Mouse (Mus musculus): Measurements from ENCODE around the gene Olfr553. TPM values are rescaled to one million over a fixed set of nuclear protein-coding genes. Genes with fewer than 3 reads are reported as not detected.
"Not testable (repeated sequence)": the region's sequence is repeated elsewhere in the genome, so short reads cannot be mapped to it uniquely, and the experiment has no call there.

Gene Olfr553
- not detected in 2 replicates for polyA plus RNA-seq (2015; fragmentation: Nextera tagmentation; extraction: Ambion mirVana)

GRCm38 (mm10) chr7:102618118-102618517, at the start of gene Olfr553:
Gene Olfr553, minus strand, starts transcription at chr7:102618218.
- no peaks in the 10 kb centered on the region for H3K27me3 ChIP-seq (replicated peaks; ENCODE audit: control insufficient read depth, insufficient read depth, low read length)
- H3K4me1 ChIP-seq (ENCODE audit: control insufficient read depth, insufficient read depth, low read depth, low read length) = no peaks in the 10 kb centered on the region
- H3K9me3 ChIP-seq (ENCODE audit: control insufficient read depth, low read length) = no peaks in the 10 kb centered on the region
- no peak within 1 kb of the TSS for H3K27ac ChIP-seq (ENCODE audit: low read depth, low read length)
- H3K9ac ChIP-seq (ENCODE audit: low read depth, low read length) = no peak within 1 kb of the TSS
- no peak within 1 kb of the TSS for H3K4me2 ChIP-seq (ENCODE audit: low read length)
- no peak for ATAC-seq
- no peaks in the 10 kb centered on the region for H3K36me3 ChIP-seq (ENCODE audit: control insufficient read depth, insufficient read depth, low read length)
- H3K4me3 ChIP-seq (ENCODE audit: low read length) = no peak within 1 kb of the TSS

GRCm38 (mm10) chr7:102665378-102665777, 47.4 kb upstream of the Olfr553 start:
- no peak overlapping the region for H3K9ac ChIP-seq (ENCODE audit: low read depth, low read length)
- H3K4me3 ChIP-seq (ENCODE audit: low read length) = no peak overlapping the region
- no peaks in the 10 kb centered on the region for H3K36me3 ChIP-seq (ENCODE audit: control insufficient read depth, insufficient read depth, low read length)
- H3K4me2 ChIP-seq (ENCODE audit: low read length) = no peak overlapping the region
- no peaks in the 10 kb centered on the region for H3K9me3 ChIP-seq (ENCODE audit: control insufficient read depth, low read length)
- H3K27ac ChIP-seq (ENCODE audit: low read depth, low read length) = no peak overlapping the region
- no peaks in the 10 kb centered on the region for H3K27me3 ChIP-seq (replicated peaks; ENCODE audit: control insufficient read depth, insufficient read depth, low read length)
- no peaks in the 10 kb centered on the region for H3K4me1 ChIP-seq (ENCODE audit: control insufficient read depth, insufficient read depth, low read depth, low read length)
- ATAC-seq = no peak
- 50% methylated on average over 2 of the region's 2 CpGs for WGBS

GRCm38 (mm10) chr7:102664599-102664998, 46.6 kb upstream of the Olfr553 start, which contains the start of gene Olfr556:
Gene Olfr556, plus strand, starts transcription at chr7:102664899.
- 44% methylated on average over 3 of the region's 3 CpGs for WGBS
- H3K4me2 ChIP-seq (ENCODE audit: low read length) = no peak within 1 kb of the TSS
- H3K36me3 ChIP-seq (ENCODE audit: control insufficient read depth, insufficient read depth, low read length) = no peaks in the 10 kb centered on the region
- no peaks in the 10 kb centered on the region for H3K27me3 ChIP-seq (replicated peaks; ENCODE audit: control insufficient read depth, insufficient read depth, low read length)
- no peak within 1 kb of the TSS for H3K9ac ChIP-seq (ENCODE audit: low read depth, low read length)
- no peak within 1 kb of the TSS for H3K4me3 ChIP-seq (ENCODE audit: low read length)
- no peaks in the 10 kb centered on the region for H3K9me3 ChIP-seq (ENCODE audit: control insufficient read depth, low read length)
- H3K27ac ChIP-seq (ENCODE audit: low read depth, low read length) = no peak within 1 kb of the TSS
- no peak for ATAC-seq
- H3K4me1 ChIP-seq (ENCODE audit: control insufficient read depth, insufficient read depth, low read depth, low read length) = no peaks in the 10 kb centered on the region

GRCm38 (mm10) chr7:102658523-102658922, 40.5 kb upstream of the Olfr553 start, which contains the start of gene Olfr555:
Gene Olfr555, plus strand, starts transcription at chr7:102658823.
- no peak within 1 kb of the TSS for H3K4me3 ChIP-seq (ENCODE audit: low read length)
- no peak for ATAC-seq

GRCm38 (mm10) chr7:102644945-102645344, 26.9 kb upstream of the Olfr553 start:
- H3K4me2 ChIP-seq (ENCODE audit: low read length); H3K27me3 ChIP-seq (replicated peaks; ENCODE audit: control insufficient read depth, insufficient read depth, low read length); H3K36me3 ChIP-seq (ENCODE audit: control insufficient read depth, insufficient read depth, low read length); H3K9me3 ChIP-seq (ENCODE audit: control insufficient read depth, low read length); H3K4me1 ChIP-seq (ENCODE audit: control insufficient read depth, insufficient read depth, low read depth, low read length); H3K27ac ChIP-seq (ENCODE audit: low read depth, low read length); H3K4me3 ChIP-seq (ENCODE audit: low read length); H3K9ac ChIP-seq (ENCODE audit: low read depth, low read length); ATAC-seq: not testable (repeated sequence)
- 87% methylated on average over 4 of the region's 4 CpGs for WGBS

More at GRCm38 (mm10) chr7:102658523-102658922, 40.5 kb upstream of the Olfr553 start, which contains the start of gene Olfr555:
- Histone ChIP-seq H3K4me2 (ENCODE audit: low read length) (no peak within 1 kb of the TSS), H3K27me3 (replicated peaks; ENCODE audit: control insufficient read depth, insufficient read depth, low read length) (no peaks in the 10 kb centered on the region), H3K9me3 (ENCODE audit: control insufficient read depth, low read length) (no peaks in the 10 kb centered on the region), H3K36me3 (ENCODE audit: control insufficient read depth, insufficient read depth, low read length) (no peaks in the 10 kb centered on the region), H3K9ac (ENCODE audit: low read depth, low read length) (no peak within 1 kb of the TSS), H3K4me1 (ENCODE audit: control insufficient read depth, insufficient read depth, low read depth, low read length) (no peaks in the 10 kb centered on the region), H3K27ac (ENCODE audit: low read depth, low read length) (no peak within 1 kb of the TSS)
- WGBS = 84% methylated on average over 1 of the region's 1 CpGs

GRCm38 (mm10) chr7:102638132-102638531, 20.1 kb upstream of the Olfr553 start, which contains the start of gene Olfr554:
Gene Olfr554, plus strand, starts transcription at chr7:102638432.
- no peak within 1 kb of the TSS for H3K4me2 ChIP-seq (ENCODE audit: low read length)
- H3K27ac ChIP-seq (ENCODE audit: low read depth, low read length) = no peak within 1 kb of the TSS
- H3K36me3 ChIP-seq (ENCODE audit: control insufficient read depth, insufficient read depth, low read length) = no peaks in the 10 kb centered on the region
- H3K4me3 ChIP-seq (ENCODE audit: low read length) = no peak within 1 kb of the TSS
- no peak within 1 kb of the TSS for H3K9ac ChIP-seq (ENCODE audit: low read depth, low read length)
- no peak for ATAC-seq
- H3K9me3 ChIP-seq (ENCODE audit: control insufficient read depth, low read length) = no peaks in the 10 kb centered on the region
- no peaks in the 10 kb centered on the region for H3K4me1 ChIP-seq (ENCODE audit: control insufficient read depth, insufficient read depth, low read depth, low read length)
- no peaks in the 10 kb centered on the region for H3K27me3 ChIP-seq (replicated peaks; ENCODE audit: control insufficient read depth, insufficient read depth, low read length)
- WGBS = 87% methylated on average over 1 of the region's 1 CpGs

- 39% methylated on average over 3 of the region's 3 CpGs for WGBS
- Histone ChIP-seq H3K4me1 (ENCODE audit: control insufficient read depth, insufficient read depth, low read depth, low read length) (no peaks in the 10 kb centered on the region), H3K4me3 (ENCODE audit: low read length) (no peak overlapping the region), H3K36me3 (ENCODE audit: control insufficient read depth, insufficient read depth, low read length) (no peaks in the 10 kb centered on the region), H3K9ac (ENCODE audit: low read depth, low read length) (no peak overlapping the region), H3K27me3 (replicated peaks; ENCODE audit: control insufficient read depth, insufficient read depth, low read length) (no peaks in the 10 kb centered on the region), H3K27ac (ENCODE audit: low read depth, low read length) (no peak overlapping the region), H3K4me2 (ENCODE audit: low read length) (no peak overlapping the region), H3K9me3 (ENCODE audit: control insufficient read depth, low read length) (no peaks in the 10 kb centered on the region)
- ATAC-seq = no peak
Observed at GRCm38 (mm10) chr7:102636665-102637064, 18.6 kb upstream of the Olfr553 start.

GRCm38 (mm10) chr7:102620368-102620767, 2.4 kb upstream of the Olfr553 start:
- H3K4me1 ChIP-seq (ENCODE audit: control insufficient read depth, insufficient read depth, low read depth, low read length); H3K9me3 ChIP-seq (ENCODE audit: control insufficient read depth, low read length); ATAC-seq; H3K9ac ChIP-seq (ENCODE audit: low read depth, low read length); H3K36me3 ChIP-seq (ENCODE audit: control insufficient read depth, insufficient read depth, low read length); H3K4me3 ChIP-seq (ENCODE audit: low read length); H3K4me2 ChIP-seq (ENCODE audit: low read length); H3K27ac ChIP-seq (ENCODE audit: low read depth, low read length); H3K27me3 ChIP-seq (replicated peaks; ENCODE audit: control insufficient read depth, insufficient read depth, low read length): not testable (repeated sequence)
- WGBS = 89% methylated on average over 15 of the region's 19 CpGs

- ATAC-seq = no peak
- 65% methylated on average over 5 of the region's 5 CpGs for WGBS
Observed at GRCm38 (mm10) chr7:102619608-102620007, 1.6 kb upstream of the Olfr553 start.

More at GRCm38 (mm10) chr7:102619608-102620007, 1.6 kb upstream of the Olfr553 start:
- H3K4me2 ChIP-seq (ENCODE audit: low read length) = no peak overlapping the region
- H3K4me3 ChIP-seq (ENCODE audit: low read length) = no peak overlapping the region
- H3K27ac ChIP-seq (ENCODE audit: low read depth, low read length) = no peak overlapping the region
- H3K9me3 ChIP-seq (ENCODE audit: control insufficient read depth, low read length) = no peaks in the 10 kb centered on the region
- no peaks in the 10 kb centered on the region for H3K4me1 ChIP-seq (ENCODE audit: control insufficient read depth, insufficient read depth, low read depth, low read length)
- H3K27me3 ChIP-seq (replicated peaks; ENCODE audit: control insufficient read depth, insufficient read depth, low read length) = no peaks in the 10 kb centered on the region
- no peaks in the 10 kb centered on the region for H3K36me3 ChIP-seq (ENCODE audit: control insufficient read depth, insufficient read depth, low read length)
- no peak overlapping the region for H3K9ac ChIP-seq (ENCODE audit: low read depth, low read length)
